Mouse (Mus musculus) megakaryocyte-erythroid progenitor cell, adult 5 weeks (primary cell): ENCODE data around the gene Gm29110. TPM values are rescaled to one million over a fixed set of nuclear protein-coding genes. Genes with fewer than 3 reads are reported as not detected.

Experiments
- polyA plus RNA-seq: library from polyadenylated mRNA; stranded (reverse); fragments of >175 nt; gene quantifications from 2 replicates; pipeline ENCODE4 v1.2.3, GENCODE M21; 2012

Gm29110 gene
- not detected in 2 replicates for polyA plus RNA-seq

GRCm38 (mm10) chrY:74470231-74470630, at the start of gene Gm29110:
Gene Gm29110 (plus strand): TSS chrY:74470531.

Other genes starting within 250 kb of the Gm29110 start
- gene Gm21913, start 153.4 kb downstream of the Gm29110 start, polyA plus RNA-seq: not detected in 2 replicates